Comparison of ENCODE assay signal across 9 mouse cellular contexts in the genomic region with DNA sequence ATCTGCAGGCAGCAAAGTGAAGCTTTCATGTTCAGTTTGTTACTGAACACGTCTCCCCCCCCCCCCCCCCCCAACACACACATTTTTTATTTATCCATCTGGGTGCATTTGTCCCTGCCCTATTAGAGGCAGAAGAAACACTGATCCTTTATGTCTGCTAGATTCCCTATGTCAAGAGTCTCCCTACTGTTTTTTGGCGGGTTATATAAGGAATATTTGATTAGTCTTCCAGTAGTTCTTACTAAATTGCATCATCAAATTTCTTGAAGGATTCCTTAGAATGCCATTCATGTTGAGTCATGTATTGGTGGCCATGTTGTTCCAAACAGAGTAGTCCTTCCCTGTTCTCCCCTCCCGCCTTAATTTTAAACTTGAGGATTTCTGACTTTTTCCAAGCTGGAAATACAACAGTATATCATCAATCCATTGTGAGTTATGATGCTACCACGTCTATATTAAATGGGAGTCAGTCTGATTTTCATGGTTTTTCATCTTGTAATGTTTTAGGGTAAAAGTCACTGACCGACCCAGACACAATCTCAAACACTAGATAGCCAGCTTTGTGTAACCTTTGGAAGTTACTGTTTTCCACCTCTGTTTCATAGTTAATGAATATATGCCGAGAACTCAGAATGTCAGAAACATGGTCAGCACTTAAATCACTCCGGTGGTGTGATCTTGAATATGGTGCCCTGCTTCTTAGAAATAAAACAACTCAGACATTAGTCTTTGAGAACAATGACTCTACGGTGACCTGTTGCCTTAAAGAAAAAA. TPM values are rescaled to one million over a fixed set of nuclear protein-coding genes. Genes with fewer than 3 reads are reported as not detected.
A peak's percentile ranks its signal among the peaks of the same experiment; 100 is the strongest.
DNase-seq lines count a peak whose midpoint lies in the region; ATAC-seq and TF ChIP-seq lines count a peak whose summit lies in the region.
"Had no signal": no experiment of that assay in that cellular context is flagged by ENCODE, and none has a peak within 500 bp of the region (broad histone marks: within the 10 kb centered on the region; RNA-seq: fewer than 3 reads in every experiment).

No protein-coding gene starts in this region.

- H3K27ac ChIP-seq in bone marrow, adult 2 months (ENCODE audit: control insufficient read depth, insufficient read depth, low read depth, low read length, poor library complexity): no peak overlapping the region
- no peak overlapping the region for H3K27ac ChIP-seq in hindbrain, embryonic 16.5 days (ENCODE audit: low read depth, low read length)
- no peak overlapping the region for H3K27ac ChIP-seq in midbrain, embryonic 16.5 days (ENCODE audit: low read length)

- no peak for TF ChIP-seq CTCF in bone marrow, adult 2 months (IDR thresholded peaks at IDR 0.05; ENCODE audit: control insufficient read depth, insufficient read depth, low read length)

- peak overlapping the region; percentile 75 for H3K9ac ChIP-seq in hindbrain, embryonic 16.5 days (ENCODE audit: low read depth, low read length)
- H3K9ac ChIP-seq in midbrain, embryonic 16.5 days (ENCODE audit: low read depth, low read length): peak overlapping the region; percentile 84

- no peak for ATAC-seq in hindbrain, embryonic 16.5 days
- ATAC-seq in midbrain, embryonic 16.5 days: no peak
- no peak for ATAC-seq in monocyte, adult 5-6 weeks (replicated peaks; ENCODE audit: insufficient number of reproducible peaks, low FRiP score, low TSS enrichment, poor library complexity, severe bottlenecking)
- ATAC-seq in megakaryocyte-erythroid progenitor cell, adult 5-6 weeks (replicated peaks; ENCODE audit: low FRiP score, low TSS enrichment, poor library complexity, severe bottlenecking): no peak

- TF ChIP-seq POLR2A in bone marrow, adult 2 months (IDR thresholded peaks at IDR 0.05; ENCODE audit: borderline replicate concordance, control insufficient read depth, low read depth, low read length): no peak

- H3K4me3 ChIP-seq in bone marrow, adult 2 months (replicated peaks; ENCODE audit: control insufficient read depth, low read depth, low read length): peak overlapping the region; percentile 49
- H3K4me3 ChIP-seq in hindbrain, embryonic 16.5 days (ENCODE audit: low read length): peak overlapping the region; percentile 63
- H3K4me3 ChIP-seq in midbrain, embryonic 16.5 days (ENCODE audit: low read depth, low read length): peak overlapping the region; percentile 92

- no peaks in the 10 kb centered on the region for H3K9me3 ChIP-seq in hindbrain, embryonic 16.5 days (ENCODE audit: control insufficient read depth, low read length)
- no peaks in the 10 kb centered on the region for H3K9me3 ChIP-seq in midbrain, embryonic 16.5 days (replicated peaks; ENCODE audit: control insufficient read depth, low read length, poor library complexity, severe bottlenecking)

- 59% methylated on average over 8 of the region's 8 CpGs for WGBS in bone marrow, adult 2 months
- 74% methylated on average over 8 of the region's 8 CpGs for WGBS in hindbrain, embryonic 16.5 days
- WGBS in midbrain, embryonic 16.5 days: 71% methylated on average over 8 of the region's 8 CpGs

- peak overlapping the region; percentile 74 for H3K4me2 ChIP-seq in hindbrain, embryonic 16.5 days (ENCODE audit: low read length)
- peak overlapping the region; percentile 78 for H3K4me2 ChIP-seq in midbrain, embryonic 16.5 days (ENCODE audit: low read length)

- peaks cover 1% of the 10 kb centered on the region; the same call in 1 of the 2 replicates for H3K4me1 ChIP-seq in bone marrow, adult 2 months (ENCODE audit: control insufficient read depth, insufficient read depth, low read length)
- peaks cover 10% of the 10 kb centered on the region for H3K4me1 ChIP-seq in hindbrain, embryonic 16.5 days (ENCODE audit: control insufficient read depth, insufficient read depth, low read depth, low read length)
- H3K4me1 ChIP-seq in midbrain, embryonic 16.5 days (ENCODE audit: control insufficient read depth, insufficient read depth, low read length): peaks cover 11% of the 10 kb centered on the region

- peaks cover 14% of the 10 kb centered on the region for H3K36me3 ChIP-seq in hindbrain, embryonic 16.5 days (ENCODE audit: control insufficient read depth, insufficient read depth, low read length)
- H3K36me3 ChIP-seq in midbrain, embryonic 16.5 days (ENCODE audit: control insufficient read depth, insufficient read depth, low read length): peaks cover 18% of the 10 kb centered on the region

- no peaks in the 10 kb centered on the region for H3K27me3 ChIP-seq in hindbrain, embryonic 16.5 days (replicated peaks; ENCODE audit: control insufficient read depth, insufficient read depth, low read length)
- H3K27me3 ChIP-seq in midbrain, embryonic 16.5 days (ENCODE audit: control insufficient read depth, insufficient read depth, low read depth, low read length): no peaks in the 10 kb centered on the region

- peak; percentile 75 for DNase-seq in kidney, adult 9 months
- DNase-seq in kidney, adult 11 months: no peak
- DNase-seq in left cerebral cortex, adult 9 months (ENCODE audit: low spot score in 2 of 2): no peak
- DNase-seq: thymus, adult 18-20 months had no signal

RNA-seq across cellular contexts. Expression of gene Cpox, which starts 1.3 kb away (rescaled TPM):
- 68.6 and 121 TPM in 2 replicates for polyA plus RNA-seq in bone marrow, adult 2 months (2011; ENCODE audit: insufficient read depth, insufficient read length, low replicate concordance, missing spikeins)
- polyA plus RNA-seq in hindbrain, embryonic 16.5 days (2015; fragmentation: Nextera tagmentation; extraction: Ambion mirVana): 14.5 and 16.3 TPM in 2 replicates
- 13.5 and 13.6 TPM in 2 replicates for polyA plus RNA-seq in midbrain, embryonic 16.5 days (2015; fragmentation: Nextera tagmentation; extraction: Ambion mirVana)
- 7.1 to 14.9 TPM (median 10.7 TPM) in 3 replicates for total RNA-seq in monocyte, adult 5-6 weeks (2017)
- total RNA-seq in megakaryocyte-erythroid progenitor cell, adult 5-6 weeks (2014; fragmentation: Nextera tagmentation): 250 and 314 TPM in 2 replicates
- total RNA-seq in megakaryocyte-erythroid progenitor cell, adult 5-6 weeks (2017): 138 and 210 TPM in 2 replicates

RNA-seq across cellular contexts. Expression of gene E330017A01Rik, which starts 32.9 kb away (rescaled TPM):
- polyA plus RNA-seq in bone marrow, adult 2 months (2011; ENCODE audit: insufficient read depth, insufficient read length, low replicate concordance, missing spikeins): not detected in 2 replicates
- not detected in 2 replicates for polyA plus RNA-seq in hindbrain, embryonic 16.5 days (2015; fragmentation: Nextera tagmentation; extraction: Ambion mirVana)
- not detected in 2 replicates for polyA plus RNA-seq in midbrain, embryonic 16.5 days (2015; fragmentation: Nextera tagmentation; extraction: Ambion mirVana)
- total RNA-seq in monocyte, adult 5-6 weeks (2017): not detected in 3 replicates
- not detected in 2 replicates for total RNA-seq in megakaryocyte-erythroid progenitor cell, adult 5-6 weeks (2014; fragmentation: Nextera tagmentation)
- not detected in 2 replicates for total RNA-seq in megakaryocyte-erythroid progenitor cell, adult 5-6 weeks (2017)

RNA-seq across cellular contexts. Expression of gene Gpr15, which starts 47.5 kb away (rescaled TPM):
- polyA plus RNA-seq in bone marrow, adult 2 months (2011; ENCODE audit: insufficient read depth, insufficient read length, low replicate concordance, missing spikeins): 0.79 TPM in 1 of 2 replicates, not detected in the other
- polyA plus RNA-seq in hindbrain, embryonic 16.5 days (2015; fragmentation: Nextera tagmentation; extraction: Ambion mirVana): 0.12 TPM in 1 of 2 replicates, not detected in the other
- polyA plus RNA-seq in midbrain, embryonic 16.5 days (2015; fragmentation: Nextera tagmentation; extraction: Ambion mirVana): 0.18 TPM in 1 of 2 replicates, not detected in the other
- total RNA-seq in monocyte, adult 5-6 weeks (2017): 1.7 TPM in 1 of 3 replicates, not detected in the others
- not detected in 2 replicates for total RNA-seq in megakaryocyte-erythroid progenitor cell, adult 5-6 weeks (2014; fragmentation: Nextera tagmentation)
- total RNA-seq in megakaryocyte-erythroid progenitor cell, adult 5-6 weeks (2017): not detected in 2 replicates

RNA-seq across cellular contexts. Expression of gene Gm813, which starts 54.6 kb away (rescaled TPM):
- polyA plus RNA-seq in bone marrow, adult 2 months (2011; ENCODE audit: insufficient read depth, insufficient read length, low replicate concordance, missing spikeins): not detected in 2 replicates
- polyA plus RNA-seq in hindbrain, embryonic 16.5 days (2015; fragmentation: Nextera tagmentation; extraction: Ambion mirVana): not detected in 2 replicates
- not detected in 2 replicates for polyA plus RNA-seq in midbrain, embryonic 16.5 days (2015; fragmentation: Nextera tagmentation; extraction: Ambion mirVana)
- not detected in 3 replicates for total RNA-seq in monocyte, adult 5-6 weeks (2017)
- not detected in 2 replicates for total RNA-seq in megakaryocyte-erythroid progenitor cell, adult 5-6 weeks (2014; fragmentation: Nextera tagmentation)
- total RNA-seq in megakaryocyte-erythroid progenitor cell, adult 5-6 weeks (2017): not detected in 2 replicates

RNA-seq across cellular contexts. Expression of gene Cldnd1, which starts 56.3 kb away (rescaled TPM):
- polyA plus RNA-seq in bone marrow, adult 2 months (2011; ENCODE audit: insufficient read depth, insufficient read length, low replicate concordance, missing spikeins): 5.3 and 5.4 TPM in 2 replicates
- 157 and 169 TPM in 2 replicates for polyA plus RNA-seq in hindbrain, embryonic 16.5 days (2015; fragmentation: Nextera tagmentation; extraction: Ambion mirVana)
- polyA plus RNA-seq in midbrain, embryonic 16.5 days (2015; fragmentation: Nextera tagmentation; extraction: Ambion mirVana): 144 and 152 TPM in 2 replicates
- total RNA-seq in monocyte, adult 5-6 weeks (2017): 14.5 to 60.0 TPM (median 53.1 TPM) in 3 replicates
- total RNA-seq in megakaryocyte-erythroid progenitor cell, adult 5-6 weeks (2014; fragmentation: Nextera tagmentation): 40.0 and 41.1 TPM in 2 replicates
- 16.4 and 36.4 TPM in 2 replicates for total RNA-seq in megakaryocyte-erythroid progenitor cell, adult 5-6 weeks (2017)
